Mouse (Mus musculus): ENCODE data around the gene Rgl1.

GRCm38 (mm10) chr1:152506726-152507125 lies 259.4 kb downstream of the Rgl1 start:
- no peak for TF ChIP-seq EP300 (IDR thresholded peaks at IDR 0.05; ENCODE audit: insufficient read depth, low read depth, low read length)
- TF ChIP-seq POLR2A (IDR thresholded peaks at IDR 0.05; ENCODE audit: insufficient read depth, low read length): no peak
- no peak for TF ChIP-seq CTCF (IDR thresholded peaks at IDR 0.05; ENCODE audit: low read depth, low read length)
